In the genomic region with DNA sequence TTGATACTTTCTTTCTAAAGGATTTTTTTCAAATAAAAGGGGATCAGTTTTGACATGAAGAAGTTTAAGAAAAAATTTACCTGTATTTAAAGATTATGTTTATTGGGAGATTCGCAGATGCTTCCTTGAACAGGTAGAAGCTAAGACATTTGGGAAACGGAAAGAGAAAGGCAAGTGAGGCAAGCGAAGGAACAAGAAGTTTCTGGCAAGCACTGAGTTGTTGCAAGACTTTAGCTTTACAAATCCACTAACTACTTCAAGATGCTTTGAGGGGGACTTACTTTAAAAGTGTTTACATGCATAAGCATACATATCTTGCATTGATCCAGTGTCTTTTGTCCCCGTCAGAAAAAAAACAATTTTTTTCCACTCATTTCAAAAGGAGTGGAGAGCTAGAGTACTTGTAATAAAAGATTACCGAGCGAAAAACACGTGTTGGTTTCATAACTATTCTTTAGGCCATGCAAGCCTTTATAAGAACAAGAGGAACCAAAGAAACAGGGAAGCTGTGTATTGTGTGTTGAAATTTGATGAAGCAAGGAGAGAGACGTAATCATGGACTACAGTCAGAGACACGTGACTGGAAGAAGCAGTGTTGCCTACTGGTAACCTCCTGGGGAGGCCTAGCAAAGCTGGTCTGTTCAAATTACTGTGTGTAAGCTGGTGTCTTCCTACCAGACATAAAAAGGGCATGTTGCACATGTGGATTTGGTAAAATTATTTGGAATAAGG, we compare ENCODE assay signal across 24 mouse cellular contexts. TPM values are rescaled to one million over a fixed set of nuclear protein-coding genes. Genes with fewer than 3 reads are reported as not detected.
DNase-seq lines count a peak whose midpoint lies in the region; ATAC-seq and TF ChIP-seq lines count a peak whose summit lies in the region.
"Had no signal": no experiment of that assay in that cellular context is flagged by ENCODE, and none has a peak within 500 bp of the region (broad histone marks: within the 10 kb centered on the region; RNA-seq: fewer than 3 reads in every experiment).

No protein-coding gene starts in this region.

- ATAC-seq in lung, postnatal 0 days: peak; percentile 61
- peak; percentile 52 to 76; a peak in 3 of 4 replicates for ATAC-seq in hematopoietic stem cell, adult 5-6 weeks (replicated peaks in 1 of 2; ENCODE audit: insufficient read depth in 1 of 2, low FRiP score in 2 of 2, low TSS enrichment in 1 of 2, low read depth in 1 of 2, poor library complexity in 2 of 2, severe bottlenecking in 2 of 2)
- ATAC-seq in monocyte, adult 5-6 weeks (replicated peaks; ENCODE audit: insufficient number of reproducible peaks, low FRiP score, low TSS enrichment, poor library complexity, severe bottlenecking): peak; percentile 92
- ATAC-seq in erythroid progenitor cell, adult 5-6 weeks (replicated peaks; ENCODE audit: low FRiP score, poor library complexity, severe bottlenecking): no peak
- ATAC-seq: forebrain, embryonic 16.5 days had no signal

- H3K9me3 ChIP-seq in lung, postnatal 0 days (ENCODE audit: low read length): no peaks in the 10 kb centered on the region
- H3K9me3 ChIP-seq: embryonic facial prominence, embryonic 13.5 days; hindbrain, embryonic 13.5 days; limb, embryonic 10.5 days; midbrain, embryonic 12.5 days; neural tube, embryonic 12.5 days; stomach, embryonic 15.5 days had no signal

- no peak for TF ChIP-seq CTCF in lung, postnatal 0 days (IDR thresholded peaks at IDR 0.05)
- TF ChIP-seq CTCF in bone marrow macrophage, adult 2 months (IDR thresholded peaks at IDR 0.05; ENCODE audit: low read depth, low read length): no peak

- TF ChIP-seq POLR2A in bone marrow macrophage, adult 2 months (IDR thresholded peaks at IDR 0.05; ENCODE audit: borderline replicate concordance, low read depth, low read length): no peak

- 77% methylated on average over 9 of the region's 9 CpGs for WGBS in lung, postnatal 0 days

- H3K4me3 ChIP-seq in lung, postnatal 0 days (ENCODE audit: low read depth, low read length): no peak overlapping the region
- no peak overlapping the region for H3K4me3 ChIP-seq in bone marrow macrophage, adult 2 months (ENCODE audit: insufficient read depth, low read length)
- H3K4me3 ChIP-seq: embryonic facial prominence, embryonic 13.5 days; heart, adult 2 months; hindbrain, embryonic 13.5 days; limb, embryonic 10.5 days; midbrain, embryonic 12.5 days; neural tube, embryonic 12.5 days; stomach, embryonic 15.5 days had no signal

- no peaks in the 10 kb centered on the region for H3K27me3 ChIP-seq in lung, postnatal 0 days (replicated peaks; ENCODE audit: insufficient read depth, low read length)
- H3K27me3 ChIP-seq: embryonic facial prominence, embryonic 13.5 days; hindbrain, embryonic 13.5 days; midbrain, embryonic 12.5 days; neural tube, embryonic 12.5 days; stomach, embryonic 15.5 days had no signal

- no peak overlapping the region for H3K9ac ChIP-seq in lung, postnatal 0 days (replicated peaks; ENCODE audit: low read depth)
- H3K9ac ChIP-seq: embryonic facial prominence, embryonic 13.5 days; hindbrain, embryonic 13.5 days; liver, embryonic 14.5 days; midbrain, embryonic 12.5 days; neural tube, embryonic 12.5 days; stomach, embryonic 15.5 days had no signal

- DNase-seq in lung, postnatal 0 days (ENCODE audit: low spot score): peak; percentile 54
- DNase-seq in lung, postnatal 4 days: no peak
- DNase-seq in frontal cortex, postnatal 36 days (ENCODE audit: low spot score in 2 of 2): no peak
- no peak for DNase-seq in retina, embryonic 14.5 days (ENCODE audit: low spot score)
- DNase-seq: adrenal gland, postnatal 25 days; cerebellum, adult 11-12 months; cerebellum, postnatal 14 days; gastrocnemius, postnatal 14 days; heart, adult 2 months; kidney, adult 2 months; kidney, postnatal 14 days; thymus, postnatal 25 days had no signal

- H3K27ac ChIP-seq in lung, postnatal 0 days (ENCODE audit: low read length): no peak overlapping the region
- H3K27ac ChIP-seq in bone marrow macrophage, adult 2 months (ENCODE audit: insufficient read depth, low read depth, low read length): peak overlapping the region; percentile 86
- H3K27ac ChIP-seq: embryonic facial prominence, embryonic 13.5 days; heart, adult 2 months; hindbrain, embryonic 13.5 days; limb, embryonic 10.5 days; liver, embryonic 14.5 days; midbrain, embryonic 12.5 days; neural tube, embryonic 12.5 days; stomach, embryonic 15.5 days had no signal

- no peaks in the 10 kb centered on the region for H3K36me3 ChIP-seq in lung, postnatal 0 days (ENCODE audit: insufficient read depth, low read length)
- H3K36me3 ChIP-seq: embryonic facial prominence, embryonic 13.5 days; hindbrain, embryonic 13.5 days; limb, embryonic 10.5 days; midbrain, embryonic 12.5 days; neural tube, embryonic 12.5 days; stomach, embryonic 15.5 days had no signal

- no peaks in the 10 kb centered on the region for H3K4me1 ChIP-seq in lung, postnatal 0 days (ENCODE audit: insufficient read depth, low read depth, low read length)
- H3K4me1 ChIP-seq in bone marrow macrophage, adult 2 months (ENCODE audit: control insufficient read depth, insufficient read depth, low read length): peaks cover 19% of the 10 kb centered on the region
- H3K4me1 ChIP-seq: hindbrain, embryonic 13.5 days; limb, embryonic 10.5 days; midbrain, embryonic 12.5 days; neural tube, embryonic 12.5 days; stomach, embryonic 15.5 days had no signal

- no peak for TF ChIP-seq EP300 in lung, postnatal 0 days (IDR thresholded peaks at IDR 0.05)

- H3K4me2 ChIP-seq in lung, postnatal 0 days (replicated peaks; ENCODE audit: low read depth, low read length): no peak overlapping the region
- H3K4me2 ChIP-seq: embryonic facial prominence, embryonic 13.5 days; hindbrain, embryonic 13.5 days; midbrain, embryonic 12.5 days; neural tube, embryonic 12.5 days; stomach, embryonic 15.5 days had no signal

RNA-seq across cellular contexts. Expression of gene Pde1a, which starts 49.0 kb away (rescaled TPM):
- 11.6 and 13.5 TPM in 2 replicates for polyA plus RNA-seq in lung, postnatal 0 days (2015; fragmentation: Nextera tagmentation; extraction: Ambion mirVana)
- not detected in 2 replicates for polyA plus RNA-seq in bone marrow macrophage, adult 2 months (2012; ENCODE audit: insufficient read depth, insufficient read length, missing spikeins)
- total RNA-seq in hematopoietic stem cell, adult 5-6 weeks (2017): not detected in 2 replicates
- total RNA-seq in monocyte, adult 5-6 weeks (2017): not detected in 3 replicates
- not detected in 2 replicates for total RNA-seq in erythroid progenitor cell, adult 5-6 weeks (2015; ENCODE audit: low replicate concordance)
- 1.2 TPM in 1 of 2 replicates, not detected in the other for total RNA-seq in erythroid progenitor cell, adult 5-6 weeks (2017; ENCODE audit: low replicate concordance)
